Mouse (Mus musculus) forebrain, embryonic 13.5 days (tissue): ENCODE results near the gene Adi1. TPM values are rescaled to one million over a fixed set of nuclear protein-coding genes. Genes with fewer than 3 reads are reported as not detected.

Experiments
- ATAC-seq: fragments of 200-750 bp; cut with Nextera tagmentation; 2 replicates; pipeline ENCODE4 v1.8.0; 2017
- H3K27ac ChIP-seq: fragments of 300-500 bp; sonication (generic); 2 replicates; pipeline ENCODE4 v1.5.1; 2015; ENCODE audit warnings: inconsistent platforms, mild to moderate bottlenecking, moderate library complexity
- H3K27me3 ChIP-seq: fragments of 300-500 bp; sonication (generic); 2 replicates; pipeline ENCODE4 v1.6.1; 2015; ENCODE audit warnings: mild to moderate bottlenecking, inconsistent platforms
- H3K36me3 ChIP-seq: fragments of 300-500 bp; sonication (generic); 2 replicates; pipeline ENCODE4 v1.6.1; 2015; ENCODE audit warnings: mild to moderate bottlenecking, inconsistent platforms; ENCODE audit not compliant: poor library complexity, severe bottlenecking
- H3K4me1 ChIP-seq: fragments of 300-500 bp; sonication (generic); 2 replicates; pipeline ENCODE4 v1.6.1; 2015; ENCODE audit warnings: inconsistent platforms
- H3K4me2 ChIP-seq: fragments of 300-500 bp; sonication (generic); 2 replicates; pipeline ENCODE4 v1.6.1; 2015; ENCODE audit warnings: inconsistent platforms, mild to moderate bottlenecking, moderate library complexity
- H3K4me3 ChIP-seq: fragments of 300-500 bp; sonication (generic); 2 replicates; pipeline ENCODE4 v1.5.1; 2015; ENCODE audit warnings: mild to moderate bottlenecking, inconsistent platforms
- H3K9ac ChIP-seq: fragments of 300-500 bp; sonication (generic); 2 replicates; pipeline ENCODE4 v1.6.1; 2015; ENCODE audit warnings: mild to moderate bottlenecking, inconsistent platforms
- H3K9me3 ChIP-seq: fragments of 300-500 bp; sonication (generic); replicated peaks from 2 replicates; pipeline ENCODE4 v1.6.1; 2016; ENCODE audit warnings: inconsistent platforms
- WGBS: fragments of 180-500 bp; shearing (Covaris S2); methylation state at CpG from one replicate; pipeline ENCODE4 v1.1.7; 2015; 5-methylcytosine and 5-hydroxymethylcytosine counted together
- polyA plus RNA-seq: library from polyadenylated mRNA; unstranded; fragments of >200 nt; fragmentation: Nextera tagmentation; extraction: Ambion mirVana; gene quantifications from 2 replicates; pipeline ENCODE4 v1.2.1, GENCODE M21; 2015

Adi1 gene
- polyA plus RNA-seq, 1 experiment from 2014 or later, result 44.6 TPM

DNA sequence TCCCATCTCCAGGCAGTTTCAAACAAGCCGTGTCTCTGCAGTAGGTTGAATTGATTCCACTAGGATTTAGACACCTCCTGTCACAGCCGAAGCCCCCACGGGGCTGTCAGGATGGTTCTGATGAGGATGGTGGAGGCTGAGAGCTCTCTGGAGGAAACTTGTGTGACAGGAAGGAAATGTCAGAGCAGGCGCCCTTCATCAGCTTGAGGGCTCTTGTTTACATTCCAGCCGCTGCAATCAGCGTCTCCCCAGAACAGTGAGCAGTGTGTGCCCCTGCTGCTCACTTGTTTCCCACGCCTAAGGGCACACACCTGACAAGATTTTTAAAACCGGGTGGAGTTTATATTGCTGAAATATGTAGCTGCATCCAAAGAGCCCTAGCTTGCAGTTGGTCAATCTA is 7.7 kb upstream of the Adi1 start:
- 61% methylated on average over 8 of the region's 8 CpGs for WGBS
- Histone ChIP-seq H3K4me1 (peaks cover 13% of the 10 kb centered on the region), H3K27me3 (no peaks in the 10 kb centered on the region), H3K4me3 (no peak overlapping the region), H3K27ac (no peak overlapping the region), H3K9ac (no peak overlapping the region), H3K4me2 (no peak overlapping the region), H3K9me3 (no peaks in the 10 kb centered on the region), H3K36me3 (peaks cover 6% of the 10 kb centered on the region; the same call in 1 of the 2 replicates)
- no peak for ATAC-seq

DNA sequence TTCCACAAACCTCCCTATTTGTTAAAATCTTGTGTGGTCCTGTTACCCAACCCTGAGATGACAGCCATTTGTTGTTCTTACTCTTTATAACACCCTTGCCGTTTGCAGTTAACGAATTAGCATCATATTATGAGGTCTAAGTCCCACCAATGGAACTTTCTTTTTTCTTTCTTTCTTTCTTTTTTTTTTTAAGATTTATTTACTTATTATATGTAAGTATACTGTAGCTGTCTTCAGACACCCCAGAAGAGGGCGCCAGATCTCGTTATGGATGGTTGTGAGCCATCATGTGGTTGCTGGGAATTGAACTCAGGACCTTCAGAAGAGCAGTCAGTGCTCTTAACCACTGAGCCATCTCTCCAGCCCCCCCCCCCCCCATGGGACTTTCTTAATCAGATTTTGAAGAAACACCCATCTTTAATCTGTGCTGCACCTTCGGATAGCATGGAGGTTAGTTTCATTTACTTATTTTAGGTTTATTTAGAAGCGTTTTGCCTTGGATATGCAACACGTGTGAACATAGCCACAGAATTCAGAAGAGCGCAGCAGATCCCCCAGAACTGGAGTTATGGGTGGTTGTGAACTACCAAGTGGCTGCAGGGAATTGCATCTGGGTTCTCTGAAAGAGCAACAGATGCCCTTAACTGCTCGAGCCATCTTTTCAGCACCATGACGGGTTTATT is 852 bp upstream of the Adi1 start:
- Histone ChIP-seq H3K4me1 (peaks cover 9% of the 10 kb centered on the region), H3K36me3 (0 out of 2 replicates have a peak, but pooled peaks cover 3% of the 10 kb centered on the region), H3K9ac (no peak overlapping the region), H3K4me3 (peak overlapping the region; percentile 50; the same call in 1 of the 2 replicates), H3K4me2 (peak overlapping the region; percentile 57), H3K27me3 (no peaks in the 10 kb centered on the region), H3K27ac (no peak overlapping the region), H3K9me3 (no peaks in the 10 kb centered on the region)
- no peak for ATAC-seq
- 87% methylated on average over 10 of the region's 10 CpGs for WGBS

- no peaks in the 10 kb centered on the region for H3K27me3 ChIP-seq
- H3K27ac ChIP-seq, result peak overlapping the region; percentile 86
- WGBS, result 74% methylated on average over 5 of the region's 5 CpGs
- H3K9ac ChIP-seq, result peak overlapping the region; percentile 69
- peak overlapping the region; percentile 57 for H3K4me2 ChIP-seq
- 0 out of 2 replicates have a peak, but pooled peaks cover 3% of the 10 kb centered on the region for H3K36me3 ChIP-seq
- no peaks in the 10 kb centered on the region for H3K9me3 ChIP-seq
- no peak for ATAC-seq
- peaks cover 9% of the 10 kb centered on the region for H3K4me1 ChIP-seq
- H3K4me3 ChIP-seq, result peak overlapping the region; percentile 50
Measured at GRCm38 (mm10) chr12:28675925-28676209, 836 bp downstream of the Adi1 start.

GRCm38 (mm10) chr12:28684674-28685073 is 9.6 kb downstream of the Adi1 start:
- Histone ChIP-seq H3K9ac (no peak overlapping the region), H3K9me3 (no peaks in the 10 kb centered on the region), H3K27ac (no peak overlapping the region), H3K4me2 (no peak overlapping the region), H3K27me3 (no peaks in the 10 kb centered on the region), H3K4me1 (no peaks in the 10 kb centered on the region), H3K36me3 (peaks cover 17% of the 10 kb centered on the region; the same call in 1 of the 2 replicates), H3K4me3 (no peak overlapping the region)
- 69% methylated on average over 1 of the region's 1 CpGs for WGBS
- ATAC-seq, result no peak

DNA sequence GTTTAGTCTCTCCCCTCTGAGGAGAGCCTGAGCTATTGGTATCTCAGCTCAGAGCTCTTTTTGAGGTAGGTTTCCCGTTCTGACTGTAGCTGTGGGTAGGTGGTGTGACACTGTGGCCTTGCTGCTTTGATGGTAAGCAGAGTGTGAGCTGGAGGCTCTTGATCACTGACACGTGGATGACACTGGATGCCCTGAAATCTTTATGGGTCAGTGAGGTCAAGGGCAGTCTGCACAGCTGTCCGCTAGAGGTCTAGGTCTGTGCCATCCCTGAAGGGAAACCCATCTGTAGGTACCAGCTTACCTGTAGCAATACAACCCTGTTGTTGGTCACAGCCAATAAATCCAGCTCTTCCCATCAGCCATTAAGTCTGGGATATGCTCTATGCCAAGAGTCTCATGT is 10.7 kb downstream of the Adi1 start:
- Histone ChIP-seq H3K4me2 (no peak overlapping the region), H3K27ac (no peak overlapping the region), H3K9me3 (no peaks in the 10 kb centered on the region), H3K36me3 (peaks cover 27% of the 10 kb centered on the region), H3K4me3 (no peak overlapping the region), H3K9ac (no peak overlapping the region), H3K4me1 (no peaks in the 10 kb centered on the region), H3K27me3 (no peaks in the 10 kb centered on the region)
- WGBS, result 82% methylated on average over 3 of the region's 3 CpGs
- no peak for ATAC-seq

DNA sequence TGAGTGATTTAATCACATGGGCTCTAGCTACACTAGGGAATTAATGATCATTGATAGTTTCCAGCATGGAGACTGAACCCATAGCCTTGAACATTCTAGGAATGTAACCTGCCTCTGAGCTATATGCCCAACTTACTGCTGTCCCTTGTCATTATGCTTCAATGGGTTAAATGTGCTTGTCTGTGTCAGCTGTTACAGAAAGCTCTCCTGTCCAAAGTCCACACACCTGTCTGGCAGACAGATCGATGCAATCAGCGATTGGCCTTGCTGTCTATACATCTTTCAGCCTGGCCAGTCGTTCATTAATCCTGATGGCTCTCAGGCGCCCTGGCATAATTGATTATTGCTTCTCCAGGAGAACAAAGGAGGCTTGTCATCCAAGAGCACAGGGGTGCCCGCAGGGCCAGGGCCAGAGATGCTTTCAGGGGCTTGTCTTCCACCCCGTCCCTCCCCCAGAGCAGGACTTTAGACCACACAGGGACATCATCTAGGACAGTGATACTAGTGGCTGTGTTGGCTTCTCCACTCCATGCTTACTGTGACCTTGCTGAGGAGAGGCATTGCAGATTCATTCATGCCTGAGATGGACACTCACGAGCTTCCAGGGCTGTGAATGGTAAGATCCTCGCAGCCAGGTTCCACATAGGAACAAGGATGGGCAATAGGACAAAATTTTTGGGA is 11.3 kb downstream of the Adi1 start:
- WGBS, result 67% methylated on average over 8 of the region's 8 CpGs
- Histone ChIP-seq H3K27ac (no peak overlapping the region), H3K4me3 (no peak overlapping the region), H3K9ac (no peak overlapping the region), H3K4me1 (no peaks in the 10 kb centered on the region), H3K27me3 (no peaks in the 10 kb centered on the region), H3K4me2 (no peak overlapping the region), H3K9me3 (no peaks in the 10 kb centered on the region), H3K36me3 (peaks cover 32% of the 10 kb centered on the region)
- ATAC-seq, result no peak

- Histone ChIP-seq H3K9me3 (no peaks in the 10 kb centered on the region), H3K27me3 (no peaks in the 10 kb centered on the region), H3K4me1 (no peaks in the 10 kb centered on the region), H3K27ac (no peak overlapping the region), H3K4me3 (no peak overlapping the region), H3K36me3 (peaks cover 35% of the 10 kb centered on the region), H3K4me2 (no peak overlapping the region), H3K9ac (no peak overlapping the region)
- WGBS, result 66% methylated on average over 6 of the region's 6 CpGs
- no peak for ATAC-seq
Measured at GRCm38 (mm10) chr12:28688996-28689395, 14.0 kb downstream of the Adi1 start.

- Histone ChIP-seq H3K9ac (no peak overlapping the region), H3K9me3 (no peaks in the 10 kb centered on the region), H3K4me3 (no peak overlapping the region), H3K36me3 (peaks cover 42% of the 10 kb centered on the region), H3K4me1 (no peaks in the 10 kb centered on the region), H3K27ac (no peak overlapping the region), H3K4me2 (no peak overlapping the region), H3K27me3 (no peaks in the 10 kb centered on the region)
- ATAC-seq, result no peak
- 94% methylated on average over 7 of the region's 7 CpGs for WGBS
Measured at GRCm38 (mm10) chr12:28690730-28691129, 15.7 kb downstream of the Adi1 start.

DNA sequence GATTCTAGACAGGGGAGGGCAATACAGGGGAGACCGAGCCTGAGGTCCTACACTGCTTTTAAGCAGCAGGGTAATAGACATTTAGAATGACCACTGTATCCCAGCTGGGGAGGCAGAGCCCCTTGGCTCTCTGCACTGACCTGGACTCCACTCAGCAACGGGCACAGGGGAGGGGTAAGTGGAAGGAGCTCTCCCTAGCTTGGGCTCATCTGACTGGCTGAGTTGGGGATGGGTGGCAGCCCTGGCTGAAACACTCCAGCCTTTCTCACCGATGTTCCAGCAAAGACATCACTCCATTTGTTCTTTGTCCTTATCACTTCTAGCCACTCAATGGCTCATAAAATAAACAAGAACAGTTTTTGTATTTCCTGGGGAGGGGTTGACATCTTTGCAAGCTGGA is 18.7 kb downstream of the Adi1 start:
- Histone ChIP-seq H3K9ac (no peak overlapping the region), H3K4me3 (no peak overlapping the region), H3K27me3 (no peaks in the 10 kb centered on the region), H3K36me3 (peaks cover 54% of the 10 kb centered on the region), H3K4me1 (peaks cover 4% of the 10 kb centered on the region; the same call in 1 of the 2 replicates), H3K27ac (no peak overlapping the region), H3K4me2 (no peak overlapping the region), H3K9me3 (no peaks in the 10 kb centered on the region)
- no peak for ATAC-seq
- 87% methylated on average over 3 of the region's 3 CpGs for WGBS

DNA sequence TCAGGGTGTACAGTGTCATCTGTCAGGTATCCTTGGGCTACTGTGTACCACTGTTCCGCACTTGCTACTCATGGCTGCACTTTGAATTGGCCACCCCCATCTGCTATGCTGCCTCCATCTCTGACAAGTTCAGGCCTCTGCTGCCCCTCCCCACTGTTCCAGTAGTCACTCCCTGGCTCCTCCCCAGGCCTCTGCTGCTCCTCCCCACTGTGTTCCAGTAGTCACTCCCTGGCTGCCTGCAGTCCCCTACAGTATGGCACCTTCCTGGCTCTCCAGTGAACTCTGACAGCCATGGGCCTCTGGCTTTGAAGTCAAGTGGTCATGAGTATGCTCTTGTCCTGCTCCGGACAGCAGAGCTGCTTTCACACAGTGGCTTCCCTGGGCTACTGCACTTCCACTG is 19.2 kb downstream of the Adi1 start:
- no peaks in the 10 kb centered on the region for H3K27me3 ChIP-seq
- H3K4me3 ChIP-seq, result no peak overlapping the region
- H3K36me3 ChIP-seq, result peaks cover 49% of the 10 kb centered on the region
- no peak overlapping the region for H3K27ac ChIP-seq
- H3K4me2 ChIP-seq, result no peak overlapping the region
- 95% methylated on average over 2 of the region's 2 CpGs for WGBS
- H3K4me1 ChIP-seq, result peaks cover 7% of the 10 kb centered on the region
- no peaks in the 10 kb centered on the region for H3K9me3 ChIP-seq
- no peak overlapping the region for H3K9ac ChIP-seq
- no peak for ATAC-seq

DNA sequence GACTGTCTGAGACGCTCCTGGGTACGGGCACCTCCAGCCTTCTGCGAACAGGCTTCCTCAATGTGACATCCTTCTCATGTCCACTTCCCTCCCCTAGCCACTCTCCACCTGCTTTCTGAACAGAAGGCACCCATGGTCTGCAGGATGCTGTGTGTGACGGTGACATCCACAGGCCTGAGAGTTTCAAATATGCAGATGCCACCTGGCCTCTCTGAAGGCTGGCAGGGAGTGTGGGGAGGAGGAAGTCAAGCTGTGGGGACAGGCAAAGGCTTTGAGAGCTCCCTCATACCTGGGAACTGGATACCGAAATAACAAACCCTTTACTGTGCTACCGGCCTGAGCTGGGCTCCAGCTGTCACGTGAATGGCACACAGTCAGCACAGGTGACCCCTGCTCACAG is 19.7 kb downstream of the Adi1 start:
- no peak for ATAC-seq
- H3K9me3 ChIP-seq, result no peaks in the 10 kb centered on the region
- no peak overlapping the region for H3K9ac ChIP-seq
- H3K4me1 ChIP-seq, result peaks cover 11% of the 10 kb centered on the region
- WGBS, result 92% methylated on average over 7 of the region's 7 CpGs
- peaks cover 44% of the 10 kb centered on the region for H3K36me3 ChIP-seq
- H3K27ac ChIP-seq, result no peak overlapping the region
- no peak overlapping the region for H3K4me2 ChIP-seq
- H3K27me3 ChIP-seq, result no peaks in the 10 kb centered on the region
- H3K4me3 ChIP-seq, result no peak overlapping the region

DNA sequence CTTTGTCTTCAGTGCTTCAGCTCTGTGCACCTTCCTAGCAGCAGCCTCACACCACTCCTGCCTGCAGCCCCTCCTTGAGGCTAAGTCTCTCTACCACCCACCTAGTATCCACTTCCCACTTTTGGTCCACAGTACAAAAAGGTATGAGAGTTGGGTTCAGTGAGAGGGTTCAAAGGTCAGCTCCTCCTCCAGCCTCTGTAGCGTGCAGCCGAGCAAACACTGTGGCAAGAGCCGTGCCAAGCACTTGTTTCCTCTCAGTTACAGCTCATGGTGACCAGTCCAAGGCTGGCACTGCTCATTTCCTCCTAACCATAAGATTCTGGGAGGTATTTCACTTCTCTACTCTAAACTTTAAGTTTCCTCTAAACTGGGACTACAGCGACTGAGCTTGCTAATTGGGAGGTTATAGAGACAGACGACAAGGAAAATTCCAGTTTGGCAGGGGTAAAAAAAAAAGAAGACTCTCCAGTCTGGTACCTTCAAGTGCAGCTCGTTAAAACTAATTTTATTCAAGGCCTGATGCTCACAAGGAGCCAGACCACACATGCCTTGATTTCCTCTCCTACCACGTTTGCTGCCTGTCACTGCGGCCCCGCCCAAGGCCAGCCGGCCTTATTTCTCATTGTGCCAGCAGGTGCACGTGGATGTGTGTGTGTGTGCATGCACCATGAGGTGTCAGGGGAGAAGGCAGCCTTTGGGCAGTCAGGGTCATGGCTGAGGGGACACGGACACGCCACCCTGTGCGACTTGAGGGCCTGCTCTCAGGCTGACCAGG is 23.0 kb downstream of the Adi1 start:
- H3K27me3 ChIP-seq, result no peaks in the 10 kb centered on the region
- peaks cover 33% of the 10 kb centered on the region for H3K4me1 ChIP-seq
- H3K27ac ChIP-seq, result no peak overlapping the region
- WGBS, result 52% methylated on average over 14 of the region's 14 CpGs
- no peak for ATAC-seq
- no peak overlapping the region for H3K4me3 ChIP-seq
- H3K4me2 ChIP-seq, result no peak overlapping the region
- no peaks in the 10 kb centered on the region for H3K9me3 ChIP-seq
- peaks cover 21% of the 10 kb centered on the region; the same call in 1 of the 2 replicates for H3K36me3 ChIP-seq
- H3K9ac ChIP-seq, result peak overlapping the region; percentile 16; the same call in 1 of the 2 replicates
